Mouse (Mus musculus) cerebellum, adult 18-20 months (tissue): ENCODE data around the gene Gm9040.
"Not testable (repeated sequence)": the region's sequence is repeated elsewhere in the genome, so short reads cannot be mapped to it uniquely, and the experiment has no call there.

Source experiments
- DNase-seq, 2 experiments: peaks; one replicate each; pipeline ENCODE4 v3.0.0; 2021

Gene Gm9040

GRCm38 (mm10) chr10:118326869-118327268 is at the start of gene Gm9040:
Gene Gm9040, minus strand, starts transcription at chr10:118326969.
- DNase-seq, result not testable (repeated sequence)

GRCm38 (mm10) chr10:118370443-118370842 is 43.7 kb upstream of the Gm9040 start:
- peak; percentile 46 to 64 for DNase-seq

- no peak for DNase-seq
Measured at GRCm38 (mm10) chr10:118369518-118369917, 42.7 kb upstream of the Gm9040 start.

- DNase-seq, result not testable (repeated sequence)
Measured at GRCm38 (mm10) chr10:118354005-118354404, 27.2 kb upstream of the Gm9040 start, which contains the start of gene Gm9049. Gene Gm9049, minus strand, starts transcription at chr10:118354105.

GRCm38 (mm10) chr10:118348579-118348978 is 21.8 kb upstream of the Gm9040 start, which contains the start of gene Gm9048:
Gene Gm9048, minus strand, starts transcription at chr10:118348679.
- DNase-seq, result not testable (repeated sequence)

- not testable (repeated sequence) for DNase-seq
Measured at GRCm38 (mm10) chr10:118343155-118343554, 16.4 kb upstream of the Gm9040 start, which contains the start of gene Gm9046. Gene Gm9046, minus strand, starts transcription at chr10:118343255.

- not testable (repeated sequence) for DNase-seq
Measured at GRCm38 (mm10) chr10:118337731-118338130, 11.0 kb upstream of the Gm9040 start, which contains the start of gene Gm9045. Gene Gm9045, minus strand, starts transcription at chr10:118337831.

- DNase-seq, result not testable (repeated sequence)
Measured at GRCm38 (mm10) chr10:118332308-118332707, 5.5 kb upstream of the Gm9040 start, which contains the start of gene Gm9044. Gene Gm9044, minus strand, starts transcription at chr10:118332408.

- DNase-seq, result no peak
Measured at GRCm38 (mm10) chr10:118319024-118319423, 7.7 kb downstream of the Gm9040 start.

GRCm38 (mm10) chr10:118302133-118302532 is 24.6 kb downstream of the Gm9040 start:
- not testable (repeated sequence) for DNase-seq

- DNase-seq, result no peak
Measured at GRCm38 (mm10) chr10:118294938-118295337, 31.8 kb downstream of the Gm9040 start, which contains the start of gene Iltifb. Gene Iltifb, minus strand, starts transcription at chr10:118295038.

- not testable (repeated sequence) for DNase-seq
Measured at GRCm38 (mm10) chr10:118283016-118283415, 43.8 kb downstream of the Gm9040 start.

GRCm38 (mm10) chr10:118282565-118282964 is 44.2 kb downstream of the Gm9040 start:
- DNase-seq, result not testable (repeated sequence)

GRCm38 (mm10) chr10:118278069-118278468 is 48.7 kb downstream of the Gm9040 start:
- not testable (repeated sequence) for DNase-seq
